Mouse (Mus musculus) intestine, postnatal 0 days (tissue): ENCODE results near the gene Prkar2b. TPM values are rescaled to one million over a fixed set of nuclear protein-coding genes. Genes with fewer than 3 reads are reported as not detected.
"Not testable (repeated sequence)": the region's sequence is repeated elsewhere in the genome, so short reads cannot be mapped to it uniquely, and the experiment has no call there.

Experiments used
- ATAC-seq: fragments of 200-750 bp; cut with Nextera tagmentation; 2 replicates; pipeline ENCODE4 v1.8.0; 2017; ENCODE audit warnings: mild to moderate bottlenecking, moderate TSS enrichment, moderate library complexity
- H3K27ac ChIP-seq: fragments of 300-500 bp; sonication (generic); 2 replicates; pipeline ENCODE4 v1.5.1; 2014; ENCODE audit warnings: mild to moderate bottlenecking, low read depth, low read length, moderate library complexity
- H3K27me3 ChIP-seq: fragments of 300-500 bp; sonication (generic); replicated peaks from 2 replicates; pipeline ENCODE4 v1.6.1; 2014; ENCODE audit warnings: low read length, mixed read lengths; ENCODE audit not compliant: control insufficient read depth, insufficient read depth
- H3K36me3 ChIP-seq: fragments of 300-500 bp; sonication (generic); 2 replicates; pipeline ENCODE4 v1.6.1; 2014; ENCODE audit warnings: mild to moderate bottlenecking, moderate library complexity; ENCODE audit not compliant: control insufficient read depth, insufficient read depth
- H3K4me1 ChIP-seq: fragments of 300-500 bp; sonication (generic); replicated peaks from 2 replicates; pipeline ENCODE4 v1.6.1; 2014; ENCODE audit warnings: antibody characterized with exemption, low read length, mixed read lengths; ENCODE audit not compliant: control insufficient read depth, insufficient read depth
- H3K4me2 ChIP-seq: fragments of 300-500 bp; sonication (generic); replicated peaks from 2 replicates; pipeline ENCODE4 v1.6.1; 2014; ENCODE audit warnings: low read depth, mild to moderate bottlenecking, moderate library complexity
- H3K4me3 ChIP-seq: fragments of 300-500 bp; sonication (generic); 2 replicates; pipeline ENCODE4 v1.5.1; 2014; ENCODE audit warnings: low read depth, low read length
- H3K9ac ChIP-seq: fragments of 300-500 bp; sonication (generic); 2 replicates; pipeline ENCODE4 v1.6.1; 2014; ENCODE audit warnings: mild to moderate bottlenecking, low read depth, low read length
- H3K9me3 ChIP-seq: fragments of 300-500 bp; sonication (generic); 2 replicates; pipeline ENCODE4 v1.6.1; 2016; ENCODE audit warnings: mixed run types; ENCODE audit not compliant: control insufficient read depth
- CTCF ChIP-seq: sonication (generic); IDR thresholded peaks from 2 replicates; pipeline ENCODE4 v1.5.1; 2016; ENCODE audit warnings: low read depth, mild to moderate bottlenecking, control low read depth, antibody characterized with exemption, moderate library complexity
- WGBS: fragments of 180-500 bp; shearing (Covaris S2); extraction: QIAGEN DNeasy Blood & Tissue Kit; methylation state at CpG from one replicate; pipeline ENCODE4 v1.1.7; 2014; 5-methylcytosine and 5-hydroxymethylcytosine counted together
- polyA plus RNA-seq: library from polyadenylated mRNA; unstranded; fragments of >200 nt; fragmentation: Nextera tagmentation; extraction: Ambion mirVana; gene quantifications from 2 replicates; pipeline ENCODE4 v1.2.1, GENCODE M21; 2015

The Prkar2b gene
- polyA plus RNA-seq, 1 experiment from 2014 or later = 12.5 TPM

- TF ChIP-seq CTCF = no peak
- Histone ChIP-seq H3K9me3 (no peaks in the 10 kb centered on the region), H3K4me1 (peaks cover 10% of the 10 kb centered on the region; the same call in 1 of the 2 replicates), H3K36me3 (no peaks in the 10 kb centered on the region), H3K27me3 (no peaks in the 10 kb centered on the region), H3K27ac (no peak overlapping the region), H3K4me2 (no peak overlapping the region), H3K4me3 (no peak overlapping the region), H3K9ac (no peak overlapping the region)
- no peak for ATAC-seq
- 47% methylated on average over 6 of the region's 6 CpGs for WGBS
Observed at GRCm38 (mm10) chr12:32015268-32015769, 45.8 kb downstream of the Prkar2b start.

GRCm38 (mm10) chr12:32014811-32015210 lies 46.3 kb downstream of the Prkar2b start:
- Histone ChIP-seq H3K4me2 (no peak overlapping the region), H3K27ac (no peak overlapping the region), H3K27me3 (no peaks in the 10 kb centered on the region), H3K9ac (no peak overlapping the region), H3K4me3 (no peak overlapping the region), H3K4me1 (peaks cover 10% of the 10 kb centered on the region; the same call in 1 of the 2 replicates), H3K36me3 (no peaks in the 10 kb centered on the region), H3K9me3 (no peaks in the 10 kb centered on the region)
- WGBS = 73% methylated on average over 7 of the region's 7 CpGs
- no peak for TF ChIP-seq CTCF
- ATAC-seq = no peak

GRCm38 (mm10) chr12:32012169-32012568 lies 48.9 kb downstream of the Prkar2b start:
- Histone ChIP-seq H3K4me3 (no peak overlapping the region), H3K27ac (no peak overlapping the region), H3K4me2 (no peak overlapping the region), H3K9ac (no peak overlapping the region), H3K9me3 (no peaks in the 10 kb centered on the region), H3K27me3 (no peaks in the 10 kb centered on the region), H3K4me1 (no peaks in the 10 kb centered on the region), H3K36me3 (no peaks in the 10 kb centered on the region)
- WGBS = 73% methylated on average over 2 of the region's 2 CpGs
- ATAC-seq = no peak
- TF ChIP-seq CTCF = no peak

- Histone ChIP-seq H3K27ac (no peak overlapping the region), H3K4me2 (no peak overlapping the region), H3K4me3 (no peak overlapping the region), H3K9me3 (no peaks in the 10 kb centered on the region), H3K4me1 (no peaks in the 10 kb centered on the region), H3K36me3 (no peaks in the 10 kb centered on the region), H3K9ac (no peak overlapping the region), H3K27me3 (no peaks in the 10 kb centered on the region)
- 60% methylated on average over 5 of the region's 5 CpGs for WGBS
- ATAC-seq = 0 out of 2 replicates have a peak, but pooled peaks have one; percentile 63
- no peak for TF ChIP-seq CTCF
Observed at GRCm38 (mm10) chr12:32011128-32011527, 50.0 kb downstream of the Prkar2b start.

GRCm38 (mm10) chr12:32009985-32010369 lies 51.1 kb downstream of the Prkar2b start:
- not testable (repeated sequence) for H3K9ac ChIP-seq, H3K27me3 ChIP-seq, H3K9me3 ChIP-seq, H3K27ac ChIP-seq, H3K4me3 ChIP-seq, H3K36me3 ChIP-seq, ATAC-seq, H3K4me2 ChIP-seq, H3K4me1 ChIP-seq
- 65% methylated on average over 5 of the region's 6 CpGs for WGBS

- 28% methylated on average over 8 of the region's 8 CpGs for WGBS
- Histone ChIP-seq H3K4me2 (no peak overlapping the region), H3K27ac (no peak overlapping the region), H3K9me3 (no peaks in the 10 kb centered on the region), H3K4me3 (no peak overlapping the region), H3K27me3 (no peaks in the 10 kb centered on the region), H3K36me3 (no peaks in the 10 kb centered on the region), H3K4me1 (no peaks in the 10 kb centered on the region), H3K9ac (no peak overlapping the region)
- no peak for TF ChIP-seq CTCF
- no peak for ATAC-seq
Observed at GRCm38 (mm10) chr12:32009267-32009984, 51.7 kb downstream of the Prkar2b start.
